Mouse (Mus musculus) E14TG2a.4 (cell line): ENCODE results near the gene Mvd.

Source experiments
- CTCF ChIP-seq: conservative IDR thresholded peaks from 2 replicates; pipeline ENCODE4 v1.5.1; 2014; ENCODE audit warnings: low read length
- POU5F1 ChIP-seq: IDR thresholded peaks from 2 replicates; pipeline ENCODE4 v1.6.1; 2014; ENCODE audit warnings: low read length, borderline replicate concordance

DNA sequence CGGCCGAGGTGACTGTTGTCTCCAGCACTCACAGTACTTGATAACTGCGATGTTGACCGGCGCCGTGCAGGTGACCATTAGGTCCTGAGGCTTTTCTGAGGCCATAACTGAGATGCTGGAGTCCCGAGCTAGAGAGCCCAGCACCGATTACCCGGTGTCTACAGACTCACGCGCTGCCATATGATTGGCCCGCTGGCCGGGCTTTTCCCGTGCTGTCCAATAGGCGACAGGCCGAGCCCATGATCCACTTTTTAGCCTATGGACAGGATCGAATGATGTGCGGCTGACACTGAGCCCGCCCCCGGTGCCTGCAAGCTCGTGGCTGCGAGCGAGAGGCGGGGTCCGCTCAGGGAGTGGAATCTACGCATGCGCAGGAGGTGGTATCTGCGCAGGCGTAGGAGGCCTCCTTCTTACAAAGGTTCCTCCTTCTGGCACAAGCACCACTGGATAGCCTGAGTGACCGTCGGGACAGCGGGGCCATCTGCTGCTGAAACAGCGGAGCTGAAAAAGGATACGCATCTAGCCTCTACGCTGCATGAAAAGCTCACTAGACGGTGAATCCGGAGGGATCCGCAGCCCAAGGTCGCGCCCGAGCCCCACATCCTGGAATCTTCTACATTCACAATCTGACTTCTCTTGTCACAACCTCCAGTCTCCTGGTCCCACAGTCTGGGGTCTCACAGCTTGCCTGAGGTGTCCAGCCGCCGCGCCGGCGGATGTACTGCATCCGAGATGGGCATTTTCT, at the start of gene Mvd:
- TF ChIP-seq CTCF (no peak), POU5F1 (no peak)
